Mouse (Mus musculus) heart, embryonic 14.5 days (tissue): ENCODE measurements at regions not wholly inside any gene's neighbourhood (a gene's known extent, or its start where the extent isn't known, plus 50 kb on each side); places are given as distances from the start of the nearest gene placed in this dataset.

Source experiments
- ATAC-seq: fragments of 200-750 bp; cut with Nextera tagmentation; 2 replicates; pipeline ENCODE4 v1.8.0; 2017; ENCODE audit warnings: low read depth, moderate TSS enrichment; ENCODE audit not compliant: insufficient number of reproducible peaks, insufficient read depth, low FRiP score
- H3K27ac ChIP-seq, 2 experiments: fragments of 200-500 bp in 1 of 2; fragments of 300-500 bp in 1 of 2; sonication (generic) in 1 of 2; replicated peaks in 1 of 2; 2 replicates each; pipeline ENCODE4 v1.5.1; 2012 to 2014; ENCODE audit warnings: low read depth in 2 of 2, low read length in 2 of 2, control low read depth in 1 of 2, mild to moderate bottlenecking in 1 of 2, mixed read lengths in 1 of 2; ENCODE audit not compliant: control insufficient read depth in 1 of 2, insufficient read depth in 1 of 2
- H3K27me3 ChIP-seq: fragments of 300-500 bp; sonication (generic); 2 replicates; pipeline ENCODE4 v1.6.1; 2014; ENCODE audit warnings: mild to moderate bottlenecking, low read length, control low read depth; ENCODE audit not compliant: control insufficient read depth, insufficient read depth
- H3K36me3 ChIP-seq: fragments of 300-500 bp; sonication (generic); 2 replicates; pipeline ENCODE4 v1.6.1; 2014; ENCODE audit warnings: mild to moderate bottlenecking, control low read depth, low read length, mixed read lengths; ENCODE audit not compliant: control insufficient read depth, insufficient read depth
- H3K4me1 ChIP-seq, 2 experiments: fragments of 200-500 bp in 1 of 2; fragments of 300-500 bp in 1 of 2; sonication (generic) in 1 of 2; 2 replicates each; pipeline ENCODE4 v1.6.1; 2012 to 2014; ENCODE audit warnings: low read length in 2 of 2, control low read depth in 1 of 2, mixed read lengths in 1 of 2; ENCODE audit not compliant: control insufficient read depth in 2 of 2, insufficient read depth in 2 of 2
- H3K4me2 ChIP-seq: fragments of 300-500 bp; sonication (generic); 2 replicates; pipeline ENCODE4 v1.6.1; 2014; ENCODE audit warnings: mild to moderate bottlenecking, low read length
- H3K4me3 ChIP-seq, 2 experiments: fragments of 200-500 bp in 1 of 2; fragments of 300-500 bp in 1 of 2; sonication (generic) in 1 of 2; 2 replicates each; pipeline ENCODE4 v1.5.1; 2012 to 2014; ENCODE audit warnings: low read length in 2 of 2, mild to moderate bottlenecking in 2 of 2, control low read depth in 1 of 2, low read depth in 1 of 2, moderate library complexity in 1 of 2; ENCODE audit not compliant: control insufficient read depth in 1 of 2, insufficient read depth in 1 of 2
- H3K9ac ChIP-seq: fragments of 300-500 bp; sonication (generic); 2 replicates; pipeline ENCODE4 v1.6.1; 2014; ENCODE audit warnings: mild to moderate bottlenecking, low read length
- H3K9me3 ChIP-seq: fragments of 300-500 bp; sonication (generic); 2 replicates; pipeline ENCODE4 v1.6.1; 2016; ENCODE audit warnings: low read length, control low read depth; ENCODE audit not compliant: control insufficient read depth
- WGBS: fragments of 180-500 bp; shearing (Covaris S2); extraction: QIAGEN DNeasy Blood & Tissue Kit; methylation state at CpG from one replicate; pipeline ENCODE4 v1.1.7; 2014; 5-methylcytosine and 5-hydroxymethylcytosine counted together

DNA sequence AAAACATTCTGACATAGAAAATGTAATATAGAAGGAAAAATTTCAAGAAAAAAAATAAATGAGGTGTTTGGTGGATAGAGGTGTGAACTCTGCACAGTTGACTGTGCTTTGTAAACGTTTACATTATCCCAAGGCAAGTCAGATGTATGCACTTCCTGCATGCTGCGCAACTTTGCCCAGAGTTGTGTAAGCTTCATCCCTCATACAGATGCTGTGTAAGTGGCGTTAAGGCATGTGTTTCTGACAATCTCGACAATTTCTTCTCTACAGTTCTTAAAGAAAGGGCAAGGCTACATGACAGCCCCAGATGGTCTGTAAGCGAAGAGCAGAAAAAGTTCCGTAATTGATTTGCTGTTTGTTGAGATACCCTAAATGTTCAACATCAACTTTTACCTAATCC is 476.6 kb upstream of the Pitx2 start:
- no peaks in the 10 kb centered on the region for H3K9me3 ChIP-seq
- no peak overlapping the region for H3K27ac ChIP-seq
- WGBS = 83% methylated on average over 6 of the region's 6 CpGs
- H3K4me2 ChIP-seq = no peak overlapping the region
- no peak for ATAC-seq
- no peak overlapping the region for H3K9ac ChIP-seq
- no peaks in the 10 kb centered on the region for H3K27me3 ChIP-seq
- H3K36me3 ChIP-seq = no peaks in the 10 kb centered on the region
- H3K4me1 ChIP-seq = no peaks in the 10 kb centered on the region
- H3K4me3 ChIP-seq = no peak overlapping the region

GRCm38 (mm10) chr3:128720276-128720675 is 479.4 kb upstream of the Pitx2 start:
- ATAC-seq = no peak
- H3K4me3 ChIP-seq = no peak overlapping the region
- H3K27me3 ChIP-seq = no peaks in the 10 kb centered on the region
- H3K36me3 ChIP-seq = no peaks in the 10 kb centered on the region
- H3K4me1 ChIP-seq = no peaks in the 10 kb centered on the region
- H3K4me2 ChIP-seq = no peak overlapping the region
- no peaks in the 10 kb centered on the region for H3K9me3 ChIP-seq
- H3K27ac ChIP-seq = no peak overlapping the region
- H3K9ac ChIP-seq = no peak overlapping the region
- 62% methylated on average over 5 of the region's 5 CpGs for WGBS

DNA sequence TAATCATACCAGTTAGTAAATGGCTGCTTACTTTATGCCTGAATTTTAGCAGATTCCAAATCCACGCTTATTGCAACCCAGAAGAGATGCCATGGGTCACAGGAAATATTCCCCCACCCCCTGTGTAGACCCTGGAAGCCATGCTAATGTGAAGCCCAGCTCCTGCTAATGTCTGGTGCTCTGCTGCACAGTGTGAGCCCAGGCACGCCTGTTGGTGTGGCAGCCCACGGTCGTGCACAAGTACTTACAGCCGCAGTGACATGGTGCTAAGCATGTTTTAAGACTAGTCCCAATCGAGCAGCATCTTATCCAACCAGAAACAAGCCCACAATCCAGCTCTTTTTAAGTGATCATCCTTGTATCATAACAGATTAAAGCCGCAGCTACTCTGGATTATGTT is 480.5 kb upstream of the Pitx2 start:
- ATAC-seq = no peak
- H3K4me2 ChIP-seq = no peak overlapping the region
- H3K36me3 ChIP-seq = no peaks in the 10 kb centered on the region
- no peaks in the 10 kb centered on the region for H3K9me3 ChIP-seq
- no peaks in the 10 kb centered on the region for H3K27me3 ChIP-seq
- no peak overlapping the region for H3K27ac ChIP-seq
- H3K4me3 ChIP-seq = no peak overlapping the region
- H3K9ac ChIP-seq = no peak overlapping the region
- WGBS = 77% methylated on average over 7 of the region's 7 CpGs
- H3K4me1 ChIP-seq = no peaks in the 10 kb centered on the region

DNA sequence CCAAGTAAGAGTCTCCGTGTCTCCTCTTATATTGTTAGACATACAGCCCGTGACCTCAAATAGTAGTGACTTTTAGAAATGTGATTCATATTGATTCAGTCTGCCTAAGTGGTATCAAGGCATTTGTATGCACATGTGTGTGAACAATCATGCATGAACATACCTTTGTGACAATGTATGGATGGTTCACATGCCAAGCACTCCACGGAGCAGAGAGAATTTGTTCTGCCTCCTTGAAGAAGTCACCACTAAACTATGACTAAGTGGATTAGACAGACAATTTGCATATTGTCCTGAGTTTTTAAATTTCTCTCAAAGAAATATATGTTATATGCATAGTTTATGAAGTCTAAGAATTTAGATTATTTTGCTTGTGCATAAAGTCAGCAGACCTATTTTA is 492.4 kb upstream of the Pitx2 start:
- Histone ChIP-seq H3K27ac (no peak overlapping the region), H3K4me2 (no peak overlapping the region), H3K9me3 (no peaks in the 10 kb centered on the region), H3K36me3 (no peaks in the 10 kb centered on the region), H3K9ac (no peak overlapping the region), H3K4me1 (no peaks in the 10 kb centered on the region), H3K27me3 (no peaks in the 10 kb centered on the region), H3K4me3 (no peak overlapping the region)
- WGBS = 84% methylated on average over 3 of the region's 3 CpGs
- no peak for ATAC-seq

DNA sequence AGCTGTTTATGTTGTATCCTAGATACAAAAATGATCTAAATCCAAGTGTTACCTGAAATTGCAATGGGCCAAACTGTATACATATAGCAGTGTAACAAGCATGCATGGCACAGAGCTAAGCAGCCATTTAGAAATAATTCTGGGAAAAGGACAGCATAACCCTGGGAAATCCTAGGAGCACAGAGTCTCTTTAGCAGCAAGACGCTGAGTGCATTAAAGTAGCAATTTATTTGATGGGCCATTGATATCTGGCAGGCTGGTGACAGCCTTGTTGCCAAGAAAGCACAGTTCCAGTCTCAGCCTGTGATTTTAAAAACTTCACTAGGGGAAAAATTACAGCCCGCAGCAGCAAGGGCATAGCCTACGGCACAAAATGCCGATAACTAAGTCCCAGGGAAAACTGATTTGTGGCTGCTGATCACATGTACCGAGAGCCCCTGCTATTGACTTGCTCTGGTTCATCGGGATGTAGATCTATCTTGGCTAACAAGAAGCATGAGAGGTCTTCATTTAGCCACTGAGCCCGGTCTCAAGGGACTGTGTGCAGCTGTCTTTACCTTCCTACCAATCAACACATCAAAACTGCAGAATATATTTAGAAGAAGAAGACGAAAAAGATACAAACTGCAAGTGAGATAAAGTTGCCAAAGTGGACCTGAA is 531.1 kb upstream of the Pitx2 start:
- Histone ChIP-seq H3K27ac (no peak overlapping the region), H3K27me3 (no peaks in the 10 kb centered on the region), H3K9ac (no peak overlapping the region), H3K4me2 (no peak overlapping the region), H3K9me3 (no peaks in the 10 kb centered on the region), H3K36me3 (no peaks in the 10 kb centered on the region), H3K4me3 (no peak overlapping the region), H3K4me1 (no peaks in the 10 kb centered on the region)
- no peak for ATAC-seq
- WGBS = 68% methylated on average over 8 of the region's 8 CpGs

DNA sequence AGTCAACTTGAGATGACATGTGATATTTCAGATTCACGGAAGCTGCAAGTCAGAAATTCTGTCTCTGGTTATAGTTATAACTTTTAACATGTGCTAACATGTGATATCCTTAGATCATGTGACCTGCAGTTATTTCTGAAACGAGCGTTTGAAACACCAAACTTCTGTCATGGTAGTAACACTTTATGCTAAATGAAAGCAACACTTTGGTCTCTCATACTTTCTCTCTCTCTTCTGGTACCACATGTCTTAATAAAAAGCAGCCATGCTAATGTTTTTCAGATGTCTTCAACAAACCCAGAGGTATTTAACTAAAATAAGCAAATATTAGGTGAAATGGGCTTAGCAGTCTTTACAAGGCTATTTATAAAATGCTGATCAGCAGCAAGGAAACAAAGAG is 534.5 kb upstream of the Pitx2 start:
- Histone ChIP-seq H3K4me3 (no peak overlapping the region), H3K36me3 (no peaks in the 10 kb centered on the region), H3K4me1 (no peaks in the 10 kb centered on the region), H3K27ac (no peak overlapping the region), H3K27me3 (no peaks in the 10 kb centered on the region), H3K9ac (no peak overlapping the region), H3K4me2 (no peak overlapping the region), H3K9me3 (no peaks in the 10 kb centered on the region)
- WGBS = 72% methylated on average over 3 of the region's 3 CpGs
- ATAC-seq = no peak

DNA sequence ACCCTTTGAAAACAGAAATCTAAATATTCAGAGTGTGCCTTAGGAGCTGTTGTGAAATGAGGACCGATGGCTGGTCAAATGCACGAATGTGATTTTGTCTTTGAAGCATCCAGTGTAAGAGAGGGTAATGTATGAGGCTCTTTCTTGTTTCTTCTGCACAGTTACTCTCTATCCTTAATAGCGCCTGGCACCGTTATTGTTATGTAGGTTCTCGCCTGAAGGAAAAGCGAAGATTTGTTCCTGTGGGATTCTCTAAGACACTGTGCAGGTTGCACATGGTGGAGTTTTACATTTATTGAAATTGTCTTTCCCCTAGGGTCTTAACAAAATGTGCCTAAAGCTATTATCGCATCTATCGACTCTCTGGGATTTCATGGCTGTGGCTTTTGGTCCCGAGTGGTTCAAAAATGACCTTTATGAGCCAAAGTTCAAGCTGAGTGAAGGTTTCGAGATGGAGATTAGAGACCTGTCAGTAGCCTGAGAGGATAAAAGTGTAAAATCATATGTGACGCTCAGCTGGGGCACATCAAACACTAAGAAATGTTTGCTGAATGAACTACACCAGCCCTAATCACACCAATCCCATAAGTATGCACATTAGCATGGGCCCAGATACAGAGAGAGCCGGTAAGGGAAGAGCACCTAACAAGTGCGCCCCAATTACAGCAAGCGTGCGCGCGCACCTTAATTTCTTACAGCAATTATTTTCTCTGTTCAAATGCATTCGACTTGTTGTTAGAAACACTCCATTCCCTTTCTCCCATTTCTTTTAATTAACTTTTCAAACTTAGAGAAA is 562.5 kb upstream of the Pitx2 start:
- Histone ChIP-seq H3K27ac (no peak overlapping the region), H3K4me2 (no peak overlapping the region), H3K4me1 (no peaks in the 10 kb centered on the region), H3K27me3 (no peaks in the 10 kb centered on the region), H3K9me3 (no peaks in the 10 kb centered on the region), H3K9ac (no peak overlapping the region), H3K4me3 (no peak overlapping the region), H3K36me3 (no peaks in the 10 kb centered on the region)
- 78% methylated on average over 18 of the region's 18 CpGs for WGBS
- ATAC-seq = no peak

DNA sequence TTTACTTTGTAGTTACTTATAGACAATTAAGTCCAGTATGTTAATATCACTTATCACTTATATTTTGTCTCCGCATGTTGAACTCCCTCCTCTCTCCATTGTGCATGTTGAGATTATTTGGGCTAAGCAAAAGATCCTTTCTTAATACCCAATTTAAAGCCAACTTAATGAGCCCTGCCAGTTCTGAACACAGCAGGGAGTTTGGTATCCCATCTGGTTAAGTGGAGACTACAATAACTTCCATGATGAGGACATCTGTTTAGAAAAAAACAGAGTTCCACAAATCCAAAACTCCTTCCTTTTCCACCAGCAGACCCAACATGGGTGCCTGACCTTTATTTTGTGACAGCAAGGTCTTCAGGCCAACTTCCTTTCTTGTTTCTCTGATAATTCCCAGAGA is 572.0 kb upstream of the Pitx2 start:
- Histone ChIP-seq H3K36me3 (no peaks in the 10 kb centered on the region), H3K4me2 (no peak overlapping the region), H3K4me1 (no peaks in the 10 kb centered on the region), H3K4me3 (no peak overlapping the region), H3K9me3 (no peaks in the 10 kb centered on the region), H3K9ac (no peak overlapping the region), H3K27me3 (no peaks in the 10 kb centered on the region), H3K27ac (no peak overlapping the region)
- no peak for ATAC-seq
- WGBS = 84% methylated on average over 1 of the region's 1 CpGs
